Mouse (Mus musculus): Measurements from ENCODE around the gene Rbm20. TPM values are rescaled to one million over a fixed set of nuclear protein-coding genes. Genes with fewer than 3 reads are reported as not detected.
A peak's percentile ranks its signal among the peaks of the same experiment; 100 is the strongest.
"Not testable (repeated sequence)": the region's sequence is repeated elsewhere in the genome, so short reads cannot be mapped to it uniquely, and the experiment has no call there.

The Rbm20 gene
- total RNA-seq, 1 experiment from 2014 or later = not detected

DNA sequence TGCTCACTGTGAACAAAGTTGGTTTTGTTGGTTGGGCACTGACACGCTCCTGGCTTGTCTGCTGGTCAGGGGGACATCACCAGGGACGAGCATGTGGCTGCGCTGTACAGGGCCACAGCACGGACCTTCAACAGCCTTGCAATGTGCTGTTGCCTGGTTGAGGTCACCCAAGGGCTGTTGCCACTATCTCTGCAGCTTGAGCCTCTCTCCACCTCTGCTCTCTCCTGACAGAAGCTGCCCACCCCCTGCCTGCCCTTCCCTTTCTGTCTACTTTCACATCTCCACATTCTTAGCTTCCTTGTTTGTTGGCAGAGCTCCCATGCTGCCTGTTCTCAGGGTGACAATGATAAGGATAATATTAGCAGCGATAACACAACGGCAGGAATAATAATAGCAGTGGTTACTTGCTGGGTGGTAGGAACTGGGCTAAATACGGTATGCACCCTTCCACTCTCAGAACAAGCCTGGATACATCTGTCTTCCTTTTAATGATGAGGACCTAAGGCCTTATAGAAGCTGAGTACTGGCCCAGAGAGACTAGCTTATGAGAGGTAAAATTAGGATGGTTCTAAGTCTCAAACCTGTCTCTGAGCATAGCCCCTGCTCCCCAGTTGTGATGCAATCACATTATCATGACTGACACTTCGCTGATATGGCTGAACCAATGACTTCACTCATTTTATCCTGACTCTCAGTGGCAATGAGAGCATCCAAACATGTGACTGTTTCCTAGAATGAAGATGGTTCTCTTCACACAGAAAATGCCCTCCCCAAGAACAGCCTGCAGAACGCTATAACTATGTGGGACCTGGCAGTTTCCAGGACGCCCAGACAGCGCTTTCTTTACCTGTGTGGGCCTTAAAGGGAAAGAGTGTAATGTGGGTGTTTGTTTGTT is 124.9 kb downstream of the Rbm20 start:
- ATAC-seq (ENCODE audit: extremely low read depth, insufficient number of reproducible peaks, low FRiP score, poor library complexity, severe bottlenecking) = no peak

DNA sequence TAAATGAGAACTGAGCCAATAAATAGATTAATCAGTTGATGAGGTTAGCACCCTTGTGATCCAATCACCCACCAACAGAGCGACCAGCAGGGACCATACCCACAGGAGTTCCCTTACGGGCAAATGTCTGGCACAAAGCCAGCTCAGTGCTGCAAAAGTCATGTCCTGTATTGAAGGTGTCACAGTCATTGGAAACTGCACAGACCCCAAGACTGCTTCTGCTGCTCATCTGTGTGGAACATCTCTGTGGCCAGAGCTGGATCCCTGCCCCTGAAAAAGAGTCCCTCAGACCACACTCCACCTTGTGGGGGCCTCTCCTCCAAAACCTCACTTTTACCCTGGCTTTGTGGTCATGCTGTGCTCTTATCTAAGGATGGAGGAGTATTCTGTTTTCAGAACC is 126.8 kb downstream of the Rbm20 start:
- ATAC-seq (ENCODE audit: extremely low read depth, insufficient number of reproducible peaks, low FRiP score, poor library complexity, severe bottlenecking) = no peak

DNA sequence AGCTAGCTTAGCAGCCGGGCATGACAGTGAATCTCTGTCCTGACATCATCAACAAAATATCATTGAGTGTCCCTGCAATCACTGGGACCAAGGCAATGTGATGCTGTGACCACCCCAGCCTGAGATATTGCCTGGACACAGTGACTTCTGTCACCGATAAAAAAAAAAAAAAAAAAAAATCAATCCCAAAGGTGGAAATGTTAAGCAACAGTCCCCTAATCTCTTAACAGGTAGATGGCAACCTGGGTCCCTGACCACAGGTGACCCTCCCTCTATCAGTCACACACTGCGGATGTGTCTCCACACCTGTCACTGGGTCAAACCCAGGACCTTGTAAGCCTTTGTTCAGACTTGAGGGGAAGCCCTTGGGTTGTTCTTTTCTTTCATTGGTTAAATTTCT is 128.0 kb downstream of the Rbm20 start:
- ATAC-seq (ENCODE audit: extremely low read depth, insufficient number of reproducible peaks, low FRiP score, poor library complexity, severe bottlenecking) = no peak

DNA sequence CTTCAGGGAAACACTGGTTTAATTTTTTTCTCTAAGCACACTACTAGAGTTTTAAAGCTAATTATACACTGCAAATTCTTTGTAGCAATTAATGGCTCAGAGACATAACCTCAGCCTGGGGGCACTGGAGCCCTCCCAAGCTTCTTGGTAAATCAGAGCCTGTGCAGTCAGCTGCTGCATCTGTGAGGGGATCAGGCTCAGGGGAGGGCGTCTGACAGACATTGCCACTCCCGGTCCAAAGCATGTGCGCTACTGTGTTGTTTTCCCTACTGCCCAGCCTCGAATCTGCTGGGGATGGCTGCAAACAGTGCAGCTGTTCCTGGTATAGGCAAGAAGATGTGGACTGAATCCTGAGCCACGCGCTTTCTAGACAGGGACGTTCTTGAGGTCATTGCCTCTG is 129.0 kb downstream of the Rbm20 start:
- ATAC-seq (ENCODE audit: extremely low read depth, insufficient number of reproducible peaks, low FRiP score, poor library complexity, severe bottlenecking) = no peak

DNA sequence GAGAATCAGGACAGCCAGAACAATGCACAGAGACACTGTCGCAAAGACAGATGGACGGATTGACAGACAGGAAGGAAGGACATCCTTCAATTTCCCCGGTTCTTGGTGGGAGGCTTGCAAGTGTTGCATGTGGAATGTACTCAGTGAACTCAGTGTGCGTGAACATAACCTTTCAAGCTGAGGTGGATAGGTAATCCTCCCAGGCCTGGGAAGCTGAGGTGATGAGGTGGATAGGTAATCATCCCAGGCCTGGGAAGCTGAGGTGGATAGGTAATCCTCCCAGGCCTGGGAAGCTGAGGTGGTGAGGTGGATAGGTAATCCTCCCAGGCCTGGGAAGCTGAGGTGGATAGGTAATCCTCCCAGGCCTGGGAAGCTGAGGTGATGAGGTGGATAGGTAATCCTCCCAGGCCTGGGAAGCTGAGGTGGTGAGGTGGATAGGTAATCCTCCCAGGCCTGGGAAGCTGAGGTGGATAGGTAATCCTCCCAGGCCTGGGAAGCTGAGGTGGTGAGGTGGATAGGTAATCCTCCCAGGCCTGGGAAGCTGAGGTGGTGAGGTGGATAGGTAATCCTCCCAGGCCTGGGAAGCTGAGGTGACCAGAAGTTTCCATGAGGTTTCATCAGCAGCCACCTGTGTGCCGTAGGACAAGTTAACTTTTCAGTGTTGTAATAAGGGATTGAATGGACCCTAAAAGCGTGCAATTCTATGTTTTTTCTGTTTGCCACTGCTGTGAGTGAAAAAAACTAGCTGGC is 129.6 kb downstream of the Rbm20 start:
- not testable (repeated sequence) for ATAC-seq (ENCODE audit: extremely low read depth, insufficient number of reproducible peaks, low FRiP score, poor library complexity, severe bottlenecking)

DNA sequence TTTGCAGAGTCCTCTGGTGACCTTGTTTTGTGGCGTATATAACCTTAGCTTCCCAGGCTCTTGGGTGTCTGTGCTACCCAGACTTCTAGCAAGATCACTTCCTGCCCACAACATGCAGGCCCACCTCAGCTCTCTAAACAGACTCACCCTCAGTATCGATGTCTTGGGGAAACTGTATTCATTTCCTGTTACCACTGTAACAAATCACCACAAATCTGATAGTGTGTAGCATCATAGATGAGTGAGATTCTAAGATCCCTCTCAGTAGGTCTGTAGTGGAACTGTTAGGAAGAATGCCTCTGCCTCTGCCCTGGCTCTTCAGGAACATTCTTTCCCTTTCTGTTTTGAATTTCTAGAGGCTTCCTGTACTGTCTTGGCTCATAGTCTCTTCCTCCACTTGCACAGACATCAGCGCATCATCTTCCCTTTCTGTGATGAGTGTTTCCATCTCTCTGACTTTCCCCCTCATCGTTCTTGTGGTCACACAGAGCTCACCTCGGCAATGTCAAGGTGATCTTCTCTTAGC is 130.2 kb downstream of the Rbm20 start:
- ATAC-seq (ENCODE audit: extremely low read depth, insufficient number of reproducible peaks, low FRiP score, poor library complexity, severe bottlenecking) = peak; percentile 43; the same call in 1 of the 2 replicates

DNA sequence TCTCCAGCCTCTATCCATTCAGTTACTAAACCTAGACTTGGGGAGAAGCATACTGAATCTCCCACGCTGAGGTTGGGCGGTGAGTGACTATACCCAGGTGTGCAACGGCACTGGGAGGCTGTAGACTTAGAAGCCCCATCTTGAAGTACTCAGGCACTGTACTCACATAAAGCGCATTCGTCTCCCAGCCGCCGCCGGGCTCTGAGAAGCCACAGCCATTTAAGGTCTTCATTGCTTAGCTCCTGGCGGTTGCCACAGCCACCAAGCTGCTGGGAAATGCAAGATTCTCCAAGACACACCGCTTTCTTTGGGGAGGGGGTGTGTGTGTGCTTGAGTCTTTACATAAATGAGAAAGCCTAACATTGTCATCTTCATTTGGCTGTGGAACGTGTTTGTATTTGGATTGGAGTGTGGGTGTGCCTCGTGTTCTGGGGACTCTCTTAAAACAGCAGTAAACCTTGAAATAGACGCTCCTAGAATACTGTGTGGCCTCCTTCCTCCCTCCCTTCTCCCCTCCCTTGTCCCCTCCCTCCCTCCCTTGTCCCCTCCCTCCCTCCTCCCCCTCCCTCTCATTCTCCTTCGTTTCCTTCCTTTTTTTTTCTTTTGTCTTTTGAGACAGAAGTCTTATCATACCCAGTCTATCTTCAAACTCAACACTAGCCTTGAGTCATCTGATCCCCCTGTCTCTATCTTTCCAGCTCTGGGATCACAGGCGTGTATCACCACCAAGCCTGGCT is 131.1 kb downstream of the Rbm20 start:
- no peak for ATAC-seq (ENCODE audit: extremely low read depth, insufficient number of reproducible peaks, low FRiP score, poor library complexity, severe bottlenecking)

DNA sequence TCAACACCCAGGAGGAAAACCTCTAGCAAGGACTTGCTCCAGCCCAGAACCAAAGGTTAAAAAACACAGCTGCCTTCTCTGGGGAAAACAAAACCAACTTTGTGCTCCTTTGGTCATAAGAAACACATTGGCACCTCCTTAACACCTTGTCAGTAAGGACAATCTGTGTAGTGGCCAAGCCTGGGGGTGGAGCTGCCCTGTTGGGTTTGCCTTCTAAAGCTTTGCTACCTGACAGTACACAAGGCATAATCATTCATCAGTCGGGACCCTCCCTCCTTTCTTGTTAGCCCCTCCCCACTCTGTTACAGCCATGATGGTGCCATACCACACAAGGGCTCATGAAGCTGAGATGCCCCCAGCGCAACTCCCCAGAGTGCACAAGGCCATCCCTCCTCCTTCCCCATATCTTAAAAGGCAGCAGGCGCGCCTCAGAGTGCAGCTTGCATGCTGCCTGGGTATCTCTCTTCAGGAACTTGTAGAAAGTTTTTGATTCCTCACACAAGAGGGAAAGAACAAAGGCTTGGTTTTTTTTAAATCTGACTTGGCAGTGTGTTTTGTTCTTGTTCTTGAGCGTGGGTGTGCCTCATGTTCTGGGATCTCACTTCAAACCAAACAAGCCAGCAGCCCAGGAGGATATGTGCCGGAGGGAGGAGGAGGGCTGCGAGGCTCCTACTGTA is 132.2 kb downstream of the Rbm20 start:
- no peak for ATAC-seq (ENCODE audit: extremely low read depth, insufficient number of reproducible peaks, low FRiP score, poor library complexity, severe bottlenecking)

DNA sequence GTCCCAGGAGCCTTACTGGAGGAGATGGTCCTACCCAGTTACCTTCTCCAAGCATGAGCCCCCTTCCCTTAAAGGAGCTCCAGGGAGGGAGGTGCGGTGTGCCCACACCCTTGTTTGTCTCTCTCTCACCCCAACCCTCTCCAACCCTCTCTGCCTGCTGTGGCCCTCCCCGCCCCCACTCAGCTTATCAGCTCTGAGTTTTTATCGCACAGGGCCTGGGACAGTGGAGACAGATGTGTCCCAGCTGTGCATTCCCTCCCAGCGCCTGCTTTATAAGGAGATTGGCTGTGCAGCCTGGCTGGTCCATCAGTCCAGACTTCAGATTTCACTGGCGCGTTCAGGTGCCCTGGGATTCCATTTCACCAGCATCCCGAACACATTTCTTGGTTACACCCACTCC is 132.9 kb downstream of the Rbm20 start:
- no peak for ATAC-seq (ENCODE audit: extremely low read depth, insufficient number of reproducible peaks, low FRiP score, poor library complexity, severe bottlenecking)

DNA sequence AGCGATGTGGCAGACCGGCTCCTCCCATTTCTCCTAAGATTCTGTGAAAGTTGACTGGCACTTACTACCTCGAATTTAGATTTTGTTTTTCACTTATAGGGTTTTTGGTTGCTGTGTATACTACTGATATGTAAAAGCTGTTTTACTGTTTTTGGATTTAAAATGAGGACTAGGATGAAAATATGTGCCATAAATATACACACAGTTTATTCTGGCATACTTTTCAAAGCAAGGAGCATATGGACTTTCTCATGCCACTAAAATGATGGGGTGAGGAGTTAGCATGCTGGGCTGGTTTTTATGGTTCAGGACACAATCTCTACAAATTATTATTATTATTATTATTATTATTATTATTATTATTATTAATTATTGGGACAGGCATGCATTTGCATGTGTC is 133.5 kb downstream of the Rbm20 start:
- no peak for ATAC-seq (ENCODE audit: extremely low read depth, insufficient number of reproducible peaks, low FRiP score, poor library complexity, severe bottlenecking)

DNA sequence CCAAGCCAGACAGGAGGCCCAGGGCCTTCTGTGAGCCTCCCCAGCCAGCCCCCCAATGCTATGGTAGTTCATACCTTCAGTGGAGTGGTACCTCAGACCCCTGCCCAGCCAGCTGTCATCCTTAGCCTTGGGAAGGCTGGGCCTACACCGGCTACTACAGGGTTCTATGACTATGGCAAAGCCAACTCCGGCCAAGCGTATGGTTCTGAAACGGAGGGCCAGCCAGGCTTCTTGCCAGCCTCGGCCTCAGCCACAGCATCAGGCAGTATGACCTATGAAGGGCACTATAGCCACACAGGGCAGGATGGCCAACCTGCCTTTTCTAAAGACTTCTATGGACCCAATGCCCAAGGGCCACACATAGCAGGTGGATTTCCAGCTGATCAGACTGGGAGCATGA is 136.5 kb downstream of the Rbm20 start:
- ATAC-seq (ENCODE audit: extremely low read depth, insufficient number of reproducible peaks, low FRiP score, poor library complexity, severe bottlenecking) = no peak

DNA sequence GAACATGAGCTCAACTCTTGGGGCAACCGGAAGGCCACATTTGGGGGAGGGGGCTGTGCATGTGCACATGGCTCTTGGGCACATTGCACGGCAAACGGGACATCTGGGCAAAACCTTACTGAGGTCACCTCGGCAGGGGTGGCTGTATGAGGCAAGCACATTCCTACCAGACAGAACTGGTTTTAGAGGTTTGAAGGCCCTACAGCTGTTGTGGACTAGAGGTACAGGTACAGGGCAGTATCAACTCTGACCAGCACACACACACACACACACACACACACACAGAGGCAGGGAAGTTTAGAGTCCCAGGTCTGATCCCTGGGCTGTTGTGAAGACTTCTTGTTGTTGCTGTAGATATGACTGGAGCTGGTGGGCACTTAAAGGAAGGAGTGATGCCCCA is 138.6 kb downstream of the Rbm20 start:
- no peak for ATAC-seq (ENCODE audit: extremely low read depth, insufficient number of reproducible peaks, low FRiP score, poor library complexity, severe bottlenecking)

DNA sequence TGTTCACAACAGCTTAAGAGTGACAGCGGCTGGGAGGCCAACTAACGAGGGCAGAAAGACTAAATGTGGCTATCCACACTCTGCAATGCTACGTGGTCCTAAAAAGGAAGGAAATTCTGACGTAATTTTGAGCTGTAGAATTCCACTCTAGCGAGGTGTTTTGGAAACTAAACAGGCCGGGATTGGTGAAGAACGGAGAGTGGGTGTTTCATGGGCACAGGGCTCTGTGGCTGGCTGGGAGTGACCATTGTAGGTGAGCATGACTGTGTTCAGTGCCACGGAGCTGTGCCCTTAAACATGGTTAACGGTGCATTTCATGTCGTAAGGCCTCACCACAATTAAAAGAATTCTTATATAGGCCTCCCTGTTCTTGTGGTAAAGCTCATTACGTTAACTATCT is 139.1 kb downstream of the Rbm20 start:
- ATAC-seq (ENCODE audit: extremely low read depth, insufficient number of reproducible peaks, low FRiP score, poor library complexity, severe bottlenecking) = no peak

DNA sequence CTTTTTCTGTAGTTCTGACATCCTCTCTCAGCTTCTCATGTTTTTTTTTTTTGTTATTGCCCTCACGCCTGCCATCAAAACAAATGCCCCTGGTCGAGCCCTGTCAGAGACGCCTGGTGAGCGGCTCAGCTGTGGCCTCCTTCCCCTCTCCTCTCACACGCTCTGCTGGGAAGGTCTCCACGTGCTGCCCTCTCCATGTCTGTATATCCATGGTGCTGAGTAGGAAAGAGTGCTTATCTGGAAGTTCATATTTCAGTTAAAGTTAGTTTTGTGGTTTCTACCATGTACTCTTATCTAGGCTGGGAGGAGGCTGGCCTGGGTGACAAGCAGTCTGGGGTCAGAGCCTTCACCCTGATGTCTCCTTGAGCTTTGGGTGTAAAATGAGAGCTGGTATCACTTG is 142.2 kb downstream of the Rbm20 start:
- no peak for ATAC-seq (ENCODE audit: extremely low read depth, insufficient number of reproducible peaks, low FRiP score, poor library complexity, severe bottlenecking)

DNA sequence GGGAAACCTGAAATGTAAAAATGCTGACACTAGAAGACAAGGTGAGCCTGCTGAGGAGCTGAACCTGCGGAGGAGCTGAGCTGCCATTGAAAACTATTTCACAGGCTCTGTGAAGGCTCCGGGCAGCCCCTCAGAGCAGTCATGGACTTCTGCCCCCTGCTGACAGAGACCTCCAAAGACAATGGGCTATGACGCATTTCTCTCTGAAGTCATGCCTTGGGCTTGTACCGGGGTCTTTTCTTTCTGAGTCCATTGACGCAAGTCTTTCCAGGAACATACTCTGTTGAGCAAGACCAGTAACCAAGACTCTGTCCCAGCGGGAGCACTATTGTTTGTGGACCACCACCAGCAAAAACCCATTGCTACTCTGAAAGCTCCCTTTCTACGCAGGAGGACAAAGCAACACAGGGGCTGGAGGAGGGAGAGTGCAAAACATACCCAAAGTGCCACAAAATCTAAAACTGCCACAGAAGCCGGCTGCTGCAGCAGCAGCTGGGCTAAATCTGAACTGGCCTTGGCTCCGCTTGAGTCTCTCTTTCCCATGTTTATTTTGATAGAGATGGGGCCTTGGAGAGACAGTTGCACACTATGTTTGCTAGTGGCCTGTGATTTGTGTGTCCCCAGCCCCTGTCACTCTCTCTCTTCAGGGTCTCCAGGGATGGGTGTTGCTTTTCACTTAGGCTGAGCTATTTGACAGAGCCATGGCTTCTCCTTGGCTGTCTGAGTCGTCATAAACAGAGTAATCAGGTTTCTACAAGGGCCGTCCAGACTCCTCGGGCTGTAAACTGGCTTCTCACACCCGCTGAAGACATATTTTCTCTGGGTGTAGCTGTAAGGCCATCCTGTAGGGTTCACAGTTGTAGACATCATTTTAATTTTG is 144.4 kb downstream of the Rbm20 start:
- ATAC-seq (ENCODE audit: extremely low read depth, insufficient number of reproducible peaks, low FRiP score, poor library complexity, severe bottlenecking) = no peak

DNA sequence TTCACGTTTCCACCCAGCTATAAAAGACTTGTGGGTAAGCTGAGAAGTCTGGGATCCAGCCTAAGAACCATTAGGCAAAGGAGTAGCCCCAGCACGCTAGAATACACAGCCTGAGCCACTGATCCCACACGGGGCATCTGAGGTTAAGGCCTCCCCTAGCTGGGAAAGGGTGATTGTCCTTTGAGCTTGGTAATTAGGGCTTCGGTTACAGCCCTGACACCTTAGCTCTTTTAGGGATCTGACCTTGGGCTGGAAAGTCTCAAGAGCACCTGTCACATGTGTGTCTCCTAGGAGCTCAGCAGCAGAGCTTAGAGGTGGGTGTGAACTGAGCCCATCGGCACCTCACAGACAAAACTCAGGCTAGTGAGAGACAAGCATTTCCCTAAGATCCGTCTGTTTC is 146.7 kb downstream of the Rbm20 start:
- no peak for ATAC-seq (ENCODE audit: extremely low read depth, insufficient number of reproducible peaks, low FRiP score, poor library complexity, severe bottlenecking)

DNA sequence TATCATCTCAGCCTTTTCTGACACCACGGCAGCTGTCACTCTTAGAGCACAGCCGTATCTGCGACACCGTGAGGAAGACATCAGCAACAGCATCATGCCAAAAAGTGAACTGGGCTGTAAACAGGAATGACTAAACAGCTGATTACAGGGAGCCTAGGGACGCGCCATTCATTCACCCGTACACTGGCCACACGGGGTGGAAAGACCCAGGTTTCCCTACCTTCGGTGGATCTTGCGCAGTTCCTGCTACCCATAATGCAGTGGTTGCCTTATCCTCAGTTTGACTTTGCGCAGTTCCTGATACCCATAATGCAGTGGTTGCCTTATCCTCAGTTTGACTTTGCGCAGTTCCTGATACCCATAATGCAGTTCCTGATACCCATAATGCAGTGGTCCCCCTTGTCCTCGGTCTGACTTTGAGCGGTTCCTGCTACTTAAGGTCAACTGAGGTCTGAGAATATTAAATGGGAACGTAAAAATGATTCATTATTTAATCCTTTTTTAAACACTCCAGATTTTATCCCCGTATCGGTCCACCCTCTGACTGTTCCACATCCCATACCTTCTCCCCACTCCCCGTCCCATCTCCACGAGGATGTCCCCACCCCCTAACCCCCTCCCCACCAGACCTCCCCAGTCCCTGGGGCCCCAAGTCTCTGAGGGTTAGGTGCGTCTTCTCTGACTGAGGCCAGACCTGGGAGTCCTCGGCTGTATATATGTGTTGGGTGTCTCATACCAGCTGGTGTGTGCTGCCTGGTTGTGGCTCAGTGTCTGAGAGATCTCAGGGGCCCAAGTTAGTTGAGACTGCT is 148.0 kb downstream of the Rbm20 start:
- ATAC-seq (ENCODE audit: extremely low read depth, insufficient number of reproducible peaks, low FRiP score, poor library complexity, severe bottlenecking) = peak; percentile 75

Data from neutrophil, adult 5-6 weeks (primary cell).